Mouse (Mus musculus) activated CD4-positive, CD25-positive, alpha-beta regulatory T cell, adult 4 months (primary cell): Measurements from ENCODE around the gene Cela3b. TPM values are rescaled to one million over a fixed set of nuclear protein-coding genes. Genes with fewer than 3 reads are reported as not detected.
"Not testable (repeated sequence)": the region's sequence is repeated elsewhere in the genome, so short reads cannot be mapped to it uniquely, and the experiment has no call there.

ENCODE experiments used
- ATAC-seq: one replicate; pipeline ENCODE4 v1.8.0; 2017
- polyA plus RNA-seq, 2 experiments: library from polyadenylated mRNA; unstranded; fragments of 100-300 nt; shearing (Covaris generic); gene quantifications; one replicate each; pipeline ENCODE4 v1.2.1; 2017

The Cela3b gene
- polyA plus RNA-seq, 2 experiments from 2014 or later = not detected

DNA sequence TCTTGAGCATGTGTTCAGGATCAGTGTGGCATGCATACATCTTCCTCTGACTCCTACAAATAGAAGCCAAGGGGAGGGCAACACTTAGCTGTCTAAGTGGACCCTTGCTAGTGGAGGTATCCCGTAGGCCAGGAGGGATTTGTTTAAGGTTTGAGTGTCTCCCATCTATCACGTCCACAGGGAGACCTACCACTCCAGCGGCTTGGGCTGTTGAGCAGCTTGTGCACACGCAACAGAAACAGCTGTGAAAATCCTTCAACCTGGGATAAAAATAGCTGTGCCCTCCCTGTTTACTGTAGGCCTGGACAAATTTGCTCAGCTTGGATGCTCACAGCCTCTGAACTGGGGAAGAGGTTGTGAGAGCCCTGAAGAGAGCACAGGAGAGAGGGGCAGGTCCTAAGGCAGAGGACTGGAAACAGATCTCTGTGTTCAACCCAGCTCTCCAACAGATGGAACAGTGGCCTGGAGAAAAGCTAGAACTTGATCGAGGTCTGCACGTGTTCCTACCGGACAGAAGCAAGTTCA lies 18.1 kb downstream of the Cela3b start:
- not testable (repeated sequence) for ATAC-seq

GRCm38 (mm10) chr4:137409691-137410090 lies 20.6 kb downstream of the Cela3b start, which contains the start of gene Cela3a:
Gene Cela3a, minus strand, starts transcription at chr4:137409791.
- ATAC-seq = no peak

DNA sequence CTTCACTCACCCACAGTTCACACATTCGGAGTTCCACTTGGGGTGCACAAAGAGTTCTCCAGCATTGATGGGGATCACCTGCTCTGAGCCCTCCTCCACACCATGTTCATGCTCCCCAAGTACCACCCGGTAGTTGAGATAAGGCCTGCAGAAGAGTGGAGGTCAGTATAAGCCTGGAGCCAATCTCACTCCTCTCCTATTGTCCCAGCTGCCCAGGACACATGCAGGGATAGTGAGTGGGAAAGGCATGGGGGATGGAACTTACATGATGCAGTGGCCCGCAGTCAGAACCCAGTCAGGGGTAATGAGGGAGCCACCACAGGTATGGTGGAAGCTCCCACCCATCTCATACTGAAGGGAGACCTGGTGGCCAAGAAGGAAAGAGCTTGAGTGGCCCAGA lies 24.8 kb downstream of the Cela3b start:
- no peak for ATAC-seq

DNA sequence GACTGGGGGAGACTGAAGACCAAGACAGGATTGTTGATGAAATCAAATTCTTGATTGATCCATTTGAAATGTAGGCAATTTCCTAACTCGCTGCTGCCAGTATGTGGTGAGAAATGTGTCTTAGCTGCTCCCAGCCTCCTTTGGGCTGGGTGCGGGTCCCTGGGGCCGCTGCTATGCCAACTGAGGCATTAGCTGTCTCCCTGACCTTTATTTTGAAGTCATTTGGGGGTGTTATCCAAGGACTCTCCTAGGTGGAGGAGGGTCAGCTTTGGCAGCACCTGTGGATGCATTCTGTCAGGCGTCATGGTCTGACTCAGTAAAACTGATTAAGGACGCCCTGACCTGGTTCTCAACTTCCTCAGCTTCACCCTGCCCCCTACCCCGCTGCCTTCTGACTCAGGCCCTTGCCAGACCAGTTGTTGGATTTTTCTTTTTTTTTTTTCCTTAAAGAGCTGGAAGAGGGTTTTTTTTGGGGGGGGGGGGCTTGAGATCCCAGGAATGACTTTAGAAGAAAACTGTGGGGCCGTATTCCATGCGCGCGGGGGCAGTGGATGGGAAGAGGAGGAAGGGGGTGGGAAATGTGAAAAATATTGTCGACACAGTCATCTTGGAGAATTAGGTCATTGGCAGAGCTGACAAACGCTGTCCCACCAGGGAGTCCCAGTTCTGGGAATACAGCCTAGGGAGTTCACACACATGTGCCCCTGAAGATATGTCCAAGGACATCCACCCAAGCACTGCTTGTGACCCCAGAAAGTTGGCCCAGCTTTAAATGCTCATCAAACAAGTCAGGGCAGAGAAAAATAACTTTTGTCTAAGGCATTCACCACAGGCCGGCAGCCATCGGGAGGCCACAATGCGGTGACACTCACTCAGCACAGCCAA lies 33.5 kb downstream of the Cela3b start:
- no peak for ATAC-seq

DNA sequence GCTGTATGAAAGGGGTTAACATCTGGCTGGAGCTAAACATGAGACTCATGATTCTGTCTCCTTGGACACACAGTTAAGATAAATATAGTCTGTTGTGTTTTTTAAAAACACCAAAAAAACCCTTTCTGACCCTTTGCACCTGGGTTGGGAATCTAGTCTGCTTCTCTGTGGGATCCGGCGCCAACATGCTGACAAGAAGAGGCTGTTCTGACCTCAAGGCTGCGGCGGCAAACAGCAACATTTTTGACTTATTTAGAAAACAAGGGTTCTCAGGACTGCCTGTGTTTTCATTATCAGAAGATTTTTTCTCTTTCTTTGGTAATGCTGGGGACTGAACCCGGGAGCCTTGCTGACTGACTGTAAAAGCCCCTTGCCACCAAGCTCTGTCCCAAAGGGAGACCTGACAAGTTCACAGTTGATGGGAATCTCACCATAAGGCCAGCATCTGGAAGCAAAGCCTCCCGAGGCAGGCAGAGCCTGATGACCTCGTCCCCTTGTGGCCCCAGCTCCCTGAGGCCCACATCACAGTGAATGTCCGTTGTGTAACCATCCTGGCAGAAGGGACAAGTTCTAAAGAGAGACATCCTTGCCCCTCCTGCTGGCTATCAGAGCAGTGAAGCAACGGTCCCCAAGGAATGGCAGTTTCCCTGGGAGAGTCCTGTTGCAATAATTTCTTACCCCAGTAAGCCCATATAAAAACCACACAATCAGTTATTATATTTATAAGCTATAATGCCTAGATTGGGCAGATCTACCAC lies 36.8 kb downstream of the Cela3b start:
- ATAC-seq = no peak

GRCm38 (mm10) chr4:137392874-137393273 lies 37.5 kb downstream of the Cela3b start:
- no peak for ATAC-seq

DNA sequence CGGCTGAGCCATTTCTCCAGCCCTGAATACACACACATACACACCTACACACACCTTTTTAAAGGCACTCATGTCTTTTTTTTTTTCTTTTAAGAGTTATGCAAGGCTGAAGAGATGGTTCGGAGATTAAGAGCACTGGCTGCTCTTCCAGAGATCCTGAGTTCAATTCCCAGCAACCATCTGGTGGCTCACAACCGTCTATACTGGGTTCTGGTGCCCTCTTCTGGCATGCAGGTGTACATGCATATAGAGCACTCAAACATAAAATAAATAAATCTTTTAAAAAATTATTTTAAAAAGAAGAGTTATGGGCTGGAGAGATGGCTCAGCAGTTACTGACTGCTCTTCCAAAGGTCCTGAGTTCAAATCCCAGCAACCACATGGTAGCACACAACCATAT lies 39.1 kb downstream of the Cela3b start:
- ATAC-seq = no peak

DNA sequence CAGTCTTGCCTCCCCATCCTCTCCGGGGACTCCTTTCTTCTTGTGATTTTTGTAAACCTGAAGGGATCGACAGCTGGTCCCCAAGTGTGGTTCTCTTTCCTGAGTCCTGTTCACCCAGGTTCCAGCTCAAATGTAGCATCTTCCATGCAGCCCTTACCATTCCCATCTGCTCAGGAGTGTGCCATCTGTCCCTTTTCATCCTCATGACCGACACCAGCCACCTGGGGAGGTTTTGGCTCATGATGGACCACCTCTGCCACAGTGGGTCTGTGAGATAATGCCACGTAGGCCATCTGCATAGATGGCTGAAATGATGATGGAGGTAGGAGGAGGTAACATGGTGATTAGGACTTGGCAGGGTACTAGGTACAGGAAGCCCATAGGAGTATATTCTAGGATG lies 40.1 kb downstream of the Cela3b start:
- no peak for ATAC-seq

DNA sequence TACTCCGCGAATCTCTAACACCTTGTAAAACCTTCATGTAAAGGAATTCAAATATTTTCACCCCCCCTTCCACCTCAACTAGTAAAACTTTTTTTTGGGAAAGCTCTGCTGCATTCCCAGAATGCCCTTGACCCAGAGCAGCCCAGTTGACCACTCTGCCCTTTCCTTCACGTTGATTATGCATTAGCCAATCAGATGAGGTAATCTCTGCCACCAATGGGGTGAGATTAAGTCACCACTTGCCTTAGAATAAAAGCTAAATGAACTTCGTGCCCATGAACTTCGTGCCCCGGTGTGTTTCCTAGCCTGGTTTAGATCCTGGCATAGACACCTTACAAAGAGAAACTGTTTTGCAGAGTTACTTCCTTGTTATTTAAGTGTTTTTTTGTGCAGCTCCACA lies 41.4 kb downstream of the Cela3b start:
- no peak for ATAC-seq

GRCm38 (mm10) chr4:137388059-137388794 lies 42.1 kb downstream of the Cela3b start:
- peak; percentile 90 for ATAC-seq

- ATAC-seq = peak; percentile 12
Observed at GRCm38 (mm10) chr4:137387482-137388058, 42.8 kb downstream of the Cela3b start.

DNA sequence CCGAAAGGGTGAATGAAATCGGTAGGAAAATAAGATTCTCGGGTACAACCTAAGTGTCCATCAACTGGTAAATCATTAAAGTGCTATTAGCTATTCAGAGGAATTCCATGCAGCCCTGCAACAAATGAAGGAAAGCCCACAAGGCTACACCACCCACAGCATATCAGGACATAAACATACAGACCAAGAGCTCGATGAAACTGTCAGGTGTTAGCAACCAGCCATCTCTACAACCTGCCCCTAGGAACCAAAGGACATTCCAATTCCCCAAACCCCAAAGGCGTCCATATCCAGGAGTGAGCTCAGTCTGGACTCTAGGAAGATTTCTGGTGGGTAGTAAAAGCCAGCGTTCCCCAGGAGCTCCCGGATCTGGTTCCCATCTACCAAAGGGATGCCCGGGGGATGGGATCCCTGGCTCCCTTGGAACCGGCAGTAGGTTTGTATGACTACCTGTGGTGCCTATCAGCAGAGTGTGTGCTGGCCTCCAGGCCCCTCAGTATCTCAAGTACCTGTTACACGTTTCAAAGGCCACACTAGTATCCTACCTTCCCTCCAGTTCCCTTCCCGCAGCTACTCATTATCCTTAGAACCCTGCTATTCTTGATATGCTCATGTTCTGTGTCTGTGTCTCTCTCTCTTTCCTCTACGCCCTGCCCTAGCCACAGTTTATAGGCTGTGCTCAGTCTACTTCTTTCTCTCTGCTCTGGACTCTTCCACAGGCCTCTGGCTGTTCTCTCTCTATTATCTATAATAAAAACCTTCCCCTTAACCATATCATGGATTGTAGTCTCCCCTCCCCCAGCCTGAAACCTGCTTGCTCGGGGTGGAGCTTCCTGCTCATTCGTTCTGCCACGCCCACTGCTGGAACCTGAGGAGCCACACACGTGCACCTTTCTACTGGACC lies 49.4 kb downstream of the Cela3b start:
- ATAC-seq = no peak

GRCm38 (mm10) chr4:137379713-137380255 lies 50.6 kb downstream of the Cela3b start:
- ATAC-seq = no peak

GRCm38 (mm10) chr4:137379085-137379484 lies 51.3 kb downstream of the Cela3b start:
- ATAC-seq = no peak

DNA sequence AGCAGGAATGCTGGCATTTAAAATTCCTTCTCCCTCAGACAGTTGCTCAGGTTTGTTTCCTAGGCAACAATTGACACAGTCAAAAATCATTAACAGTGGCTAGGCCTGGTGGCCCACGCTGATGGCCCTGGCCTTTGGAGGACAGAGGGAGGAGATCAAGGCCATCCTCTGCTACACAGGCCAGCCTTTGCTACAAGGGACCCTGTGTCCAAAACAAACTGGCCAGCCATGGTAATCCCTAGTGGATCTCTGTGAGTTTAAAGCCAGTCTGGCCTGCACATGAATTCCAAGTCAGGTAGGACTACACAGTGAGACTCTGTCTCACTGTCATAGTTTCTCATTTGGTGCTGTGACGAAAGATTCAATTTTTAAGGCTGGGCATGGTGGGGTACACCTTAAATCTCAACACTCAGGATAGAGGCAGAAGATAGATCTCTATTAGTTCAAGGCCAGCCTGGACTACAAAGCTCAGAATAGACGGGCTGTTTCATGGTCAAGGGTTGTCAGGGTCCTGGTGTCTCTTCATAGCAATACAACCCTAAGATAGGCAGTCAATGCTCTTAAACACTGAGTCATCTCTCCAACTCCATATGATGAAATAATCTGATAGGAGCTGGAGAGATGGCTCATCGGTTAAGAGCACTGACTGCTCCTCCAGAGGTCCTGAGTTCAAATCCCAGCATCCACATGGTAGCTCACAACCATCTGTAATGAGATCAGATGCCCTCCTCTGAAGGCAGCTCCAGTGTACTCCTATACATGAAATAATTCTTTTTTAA lies 52.6 kb downstream of the Cela3b start:
- no peak for ATAC-seq

DNA sequence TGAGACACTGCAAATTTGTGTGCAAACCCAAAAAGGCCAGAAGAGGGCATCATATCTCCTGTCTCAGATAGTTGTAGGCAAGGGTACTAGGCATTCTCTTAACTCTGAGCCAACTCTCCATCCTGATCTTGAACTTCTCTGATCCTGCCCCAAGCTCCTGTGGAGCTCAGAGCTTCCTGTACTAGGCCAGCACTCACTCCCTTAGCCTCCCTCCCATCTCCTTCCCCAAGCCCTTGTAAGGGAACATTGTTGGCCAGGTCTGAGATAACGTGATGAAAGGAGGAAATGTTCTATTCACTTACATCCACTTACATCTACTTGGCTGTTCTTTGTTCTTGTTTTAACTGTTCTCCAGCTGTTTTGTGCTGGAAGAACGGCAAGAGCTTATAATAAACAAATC lies 53.6 kb downstream of the Cela3b start:
- no peak for ATAC-seq

DNA sequence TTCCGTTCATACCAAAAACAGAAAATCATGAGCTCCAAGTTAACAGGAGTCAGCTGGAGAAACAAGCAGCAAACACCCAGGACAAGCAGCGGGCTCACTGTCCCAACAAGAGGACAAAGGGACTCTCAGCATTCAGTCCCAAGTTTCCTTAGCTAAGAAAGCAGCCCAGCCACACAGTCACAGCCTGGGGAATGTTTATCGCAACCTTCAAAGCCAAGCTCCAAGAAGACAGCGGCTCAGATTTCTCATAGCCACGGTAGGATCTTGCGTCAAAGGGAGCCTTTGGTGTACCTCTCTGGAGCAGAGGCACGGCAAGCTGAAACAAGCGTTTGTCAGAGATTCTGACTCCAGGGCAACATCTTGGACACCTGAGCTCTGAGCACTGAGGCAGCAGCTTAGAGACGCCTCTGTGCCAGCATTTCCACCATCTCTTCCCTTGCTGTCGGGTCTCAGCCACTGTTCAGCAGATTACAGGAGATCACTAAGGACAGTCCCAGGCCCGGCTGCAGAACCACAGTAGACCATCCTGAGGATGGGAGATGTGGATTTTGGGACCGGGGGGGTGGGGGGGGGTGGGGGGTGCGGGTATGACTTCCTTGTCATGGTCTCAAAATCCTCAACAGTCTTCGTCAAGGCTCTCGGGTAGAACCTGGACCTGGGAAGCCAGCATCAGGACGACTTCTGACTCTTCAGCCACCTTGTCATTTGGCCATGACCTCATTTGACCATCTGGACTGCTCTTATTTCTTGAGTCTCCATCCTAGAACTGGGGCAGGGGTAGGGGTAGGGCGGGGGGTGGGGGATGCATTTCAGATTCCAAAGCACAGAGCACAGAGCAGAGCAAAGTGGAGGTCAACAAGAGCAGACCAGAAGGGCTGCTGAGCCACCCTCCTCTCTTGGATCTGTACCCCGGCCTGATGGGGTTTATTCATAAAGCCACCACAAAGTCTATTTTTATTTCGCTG lies 54.7 kb downstream of the Cela3b start:
- ATAC-seq = no peak

DNA sequence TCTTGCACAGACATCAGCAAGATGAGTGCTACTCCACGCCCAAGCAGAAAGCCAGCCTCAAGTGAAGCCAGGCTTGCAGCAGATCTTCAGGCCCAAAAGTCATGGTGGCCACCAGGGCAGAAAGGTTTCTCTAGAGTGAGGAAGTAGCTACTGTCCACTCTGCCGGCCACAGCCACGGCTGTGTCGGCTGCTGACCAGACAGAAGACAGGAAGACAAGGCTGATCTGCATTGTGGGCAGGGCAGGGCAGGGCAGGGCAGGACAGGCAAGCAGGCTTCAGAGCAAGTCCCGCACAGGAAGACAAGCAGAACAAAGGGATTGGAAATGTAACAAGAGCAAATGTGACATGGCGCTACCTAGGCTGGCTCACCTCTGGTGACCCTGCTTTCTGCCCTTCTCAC lies 56.6 kb downstream of the Cela3b start:
- no peak for ATAC-seq
